In genomic region chr6:12747856-12748450, GRCm38 (mm10) we compare ENCODE assay signal across 9 mouse cellular contexts. TPM values are rescaled to one million over a fixed set of nuclear protein-coding genes. Genes with fewer than 3 reads are reported as not detected.
DNase-seq lines count a peak whose midpoint lies in the region; ATAC-seq lines count a peak whose summit lies in the region.
"Had no signal": no experiment of that assay in that cellular context is flagged by ENCODE, and none has a peak within 500 bp of the region (broad histone marks: within the 10 kb centered on the region; RNA-seq: fewer than 3 reads in every experiment).

No protein-coding gene starts in this region.

- no peaks in the 10 kb centered on the region for H3K36me3 ChIP-seq in kidney, embryonic 15.5 days

- no peaks in the 10 kb centered on the region for H3K9me3 ChIP-seq in kidney, embryonic 15.5 days (replicated peaks)

- no peak overlapping the region for H3K27ac ChIP-seq in kidney, embryonic 15.5 days

- WGBS in kidney, embryonic 15.5 days = 8% methylated on average over 11 of the region's 11 CpGs

- peaks cover 7% of the 10 kb centered on the region; the same call in 1 of the 2 replicates for H3K27me3 ChIP-seq in kidney, embryonic 15.5 days

- no peak for ATAC-seq in kidney, embryonic 15.5 days (replicated peaks; ENCODE audit: low FRiP score)

- H3K4me2 ChIP-seq in kidney, embryonic 15.5 days = peak overlapping the region; percentile 78

- H3K9ac ChIP-seq in kidney, embryonic 15.5 days = peak overlapping the region; percentile 48; the same call in 1 of the 2 replicates

- H3K4me1 ChIP-seq in kidney, embryonic 15.5 days = peaks cover 12% of the 10 kb centered on the region

- DNase-seq in adrenal gland, postnatal 10 days = peak; percentile 6
- no peak for DNase-seq in adrenal gland, postnatal 4 days (ENCODE audit: low spot score in 2 of 2)
- peak; percentile 13 for DNase-seq in R1 (ENCODE audit: low read depth, low spot score)
- peak; percentile 25 to 48 for DNase-seq in heart, adult 18-20 months
- peak; percentile 3 for DNase-seq in lung, postnatal 36 days
- peak; percentile 21 for DNase-seq in telencephalon, adult 2 months (ENCODE audit: low read depth, low spot score)
- no peak for DNase-seq in B cell, adult 2 months

- peak overlapping the region; percentile 62 for H3K4me3 ChIP-seq in kidney, embryonic 15.5 days (replicated peaks)

RNA-seq across cellular contexts. Expression of gene Thsd7a, which starts 1.3 kb away (rescaled TPM):
- total RNA-seq in adrenal gland, postnatal 10 days (2021) = 10 to 100 TPM; 10.2 to 11.0 TPM
- 10 to 100 TPM; 12.4 to 19.4 TPM for total RNA-seq in adrenal gland, postnatal 4 days (2021)
- 10 to 100 TPM; 11.3 to 13.3 TPM for total RNA-seq in heart, adult 18-20 months (2021)
- polyA plus RNA-seq in kidney, embryonic 15.5 days (2015; fragmentation: Nextera tagmentation; extraction: Ambion mirVana) = 6.8 and 7.1 TPM in 2 replicates
- polyA plus RNA-seq: erythroblast, embryonic 14.5 days had no signal

Comparison
In these comparisons a context has a peak if more than half of its experiments do, and no peak if none do; other contexts are left out.
1. DNase-seq: peak in adrenal gland, postnatal 10 days (single experiment), R1 (single experiment), heart, adult 18-20 months (2 of 2), lung, postnatal 36 days (single experiment) and telencephalon, adult 2 months (single experiment); none in adrenal gland, postnatal 4 days (0 of 2) and B cell, adult 2 months (0 of 2).